26 mouse cellular contexts compared by ENCODE assay signal in genomic region chr9:72418443-72418842, GRCm38 (mm10).
"Had no signal": no experiment of that assay in that cellular context is flagged by ENCODE, and none has a peak within 500 bp of the region (broad histone marks: within the 10 kb centered on the region; RNA-seq: fewer than 3 reads in every experiment).

No protein-coding gene starts in this region.

- H3K27me3 ChIP-seq: heart, embryonic 13.5 days; heart, embryonic 15.5 days; hindbrain, embryonic 12.5 days; kidney, embryonic 15.5 days; limb, embryonic 13.5 days; limb, embryonic 15.5 days had no signal

- H3K36me3 ChIP-seq: heart, embryonic 13.5 days; heart, embryonic 15.5 days; hindbrain, embryonic 10.5 days; hindbrain, embryonic 12.5 days; kidney, embryonic 15.5 days; limb, embryonic 13.5 days; limb, embryonic 15.5 days had no signal

- ATAC-seq: forebrain, postnatal 0 days; hindbrain, embryonic 16.5 days; intestine, embryonic 16.5 days had no signal

- H3K4me2 ChIP-seq: heart, embryonic 11.5 days; heart, embryonic 13.5 days; heart, embryonic 15.5 days; hindbrain, embryonic 12.5 days; hindbrain, embryonic 14.5 days; kidney, embryonic 15.5 days; limb, embryonic 13.5 days; limb, embryonic 15.5 days had no signal

- DNase-seq: forebrain, postnatal 0 days; gastrocnemius, postnatal 14 days; gastrocnemius, postnatal 36 days; heart, adult 2 months; heart, postnatal 14 days; heart, postnatal 4 days; kidney, adult 11 months; kidney, adult 2 months; kidney, adult 9 months; kidney, postnatal 14 days; kidney, postnatal 36 days; layer of hippocampus, adult 9-11 months; layer of hippocampus, postnatal 36 days; left cerebral cortex, postnatal 4 days had no signal

- H3K4me3 ChIP-seq: heart, adult 2 months; heart, embryonic 13.5 days; heart, embryonic 15.5 days; hindbrain, embryonic 10.5 days; hindbrain, embryonic 12.5 days; kidney, embryonic 15.5 days; limb, embryonic 13.5 days; limb, embryonic 15.5 days had no signal

- H3K9ac ChIP-seq: forebrain, postnatal 0 days; heart, embryonic 13.5 days; heart, embryonic 15.5 days; hindbrain, embryonic 12.5 days; hindbrain, embryonic 14.5 days; kidney, embryonic 15.5 days; limb, embryonic 13.5 days; limb, embryonic 15.5 days had no signal

- H3K27ac ChIP-seq: heart, adult 2 months; heart, embryonic 13.5 days; heart, embryonic 15.5 days; hindbrain, embryonic 10.5 days; hindbrain, embryonic 12.5 days; hindbrain, embryonic 14.5 days; kidney, embryonic 15.5 days; kidney, postnatal 0 days; limb, embryonic 13.5 days; limb, embryonic 15.5 days had no signal

- H3K9me3 ChIP-seq: heart, embryonic 13.5 days; hindbrain, embryonic 10.5 days; hindbrain, embryonic 12.5 days; kidney, embryonic 15.5 days; limb, embryonic 13.5 days; limb, embryonic 15.5 days had no signal
